Mouse (Mus musculus) heart, adult 9 months (tissue): Measurements from ENCODE around the gene Sephs2.
"Not testable (repeated sequence)": the region's sequence is repeated elsewhere in the genome, so short reads cannot be mapped to it uniquely, and the experiment has no call there.

Experiments
- DNase-seq, 2 experiments: peaks; one replicate each; pipeline ENCODE4 v3.0.0; 2022; ENCODE audit warnings: low spot score in 2 of 2

The Sephs2 gene

DNA sequence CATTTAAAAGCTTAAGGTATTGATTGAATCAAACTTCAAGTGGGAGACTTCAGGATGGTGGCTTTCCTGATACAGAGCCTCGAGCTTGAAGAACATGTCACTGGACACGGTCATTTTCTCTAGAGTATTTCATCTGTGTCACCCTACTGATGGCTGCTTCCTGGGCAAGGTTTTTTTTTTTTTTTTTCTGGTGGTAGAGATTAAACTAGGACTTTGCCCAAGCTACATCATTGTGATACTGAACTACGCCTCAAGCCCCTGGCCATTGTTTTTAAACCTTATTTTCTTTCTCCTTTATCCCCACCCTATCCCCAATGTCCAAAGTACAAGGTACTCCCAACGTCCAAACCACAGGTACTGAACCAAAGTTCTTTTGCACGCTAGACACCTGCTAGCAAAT, 3.2 kb downstream of the Sephs2 start:
- DNase-seq = no peak

DNA sequence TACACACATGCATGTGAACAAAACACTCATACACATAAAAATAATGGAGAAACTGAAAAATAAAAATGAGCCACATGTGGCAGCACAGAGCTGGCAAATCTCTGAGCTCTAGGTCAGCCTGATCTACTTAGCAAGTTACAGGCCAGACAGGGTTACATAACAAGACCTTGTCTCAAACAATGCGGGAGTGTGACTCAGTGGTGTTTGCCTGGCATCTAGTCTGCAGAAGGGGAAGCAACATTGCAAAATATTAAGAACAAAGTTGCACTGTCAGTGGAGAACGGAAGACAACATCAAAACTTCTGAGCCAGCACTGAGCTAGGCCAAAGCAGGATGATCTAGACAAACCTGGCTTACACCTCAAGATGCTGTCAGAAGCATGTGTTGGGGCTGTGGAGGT, 3.6 kb downstream of the Sephs2 start:
- DNase-seq = no peak

DNA sequence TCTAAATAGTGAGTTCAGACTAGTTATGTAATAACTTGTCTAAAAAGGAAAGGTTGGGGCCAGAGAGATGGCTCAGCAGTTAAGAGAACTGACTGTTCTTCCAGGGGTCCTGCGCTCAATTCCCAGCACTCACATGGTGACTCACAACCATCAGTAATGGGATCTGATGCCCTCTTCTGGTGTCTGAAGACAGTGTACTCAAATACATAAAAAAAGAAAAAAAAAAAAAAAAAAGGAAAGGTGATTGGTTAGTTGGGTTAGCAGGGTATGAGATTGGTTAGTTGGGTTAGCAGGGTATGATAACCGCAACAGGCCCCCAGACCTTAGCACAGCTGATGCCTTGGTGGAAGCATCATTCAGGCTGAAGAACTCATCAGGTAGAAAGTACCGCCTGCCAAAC, 10.3 kb downstream of the Sephs2 start:
- no peak for DNase-seq

GRCm38 (mm10) chr7:127262218-127262961, 11.5 kb downstream of the Sephs2 start:
- no peak for DNase-seq

DNA sequence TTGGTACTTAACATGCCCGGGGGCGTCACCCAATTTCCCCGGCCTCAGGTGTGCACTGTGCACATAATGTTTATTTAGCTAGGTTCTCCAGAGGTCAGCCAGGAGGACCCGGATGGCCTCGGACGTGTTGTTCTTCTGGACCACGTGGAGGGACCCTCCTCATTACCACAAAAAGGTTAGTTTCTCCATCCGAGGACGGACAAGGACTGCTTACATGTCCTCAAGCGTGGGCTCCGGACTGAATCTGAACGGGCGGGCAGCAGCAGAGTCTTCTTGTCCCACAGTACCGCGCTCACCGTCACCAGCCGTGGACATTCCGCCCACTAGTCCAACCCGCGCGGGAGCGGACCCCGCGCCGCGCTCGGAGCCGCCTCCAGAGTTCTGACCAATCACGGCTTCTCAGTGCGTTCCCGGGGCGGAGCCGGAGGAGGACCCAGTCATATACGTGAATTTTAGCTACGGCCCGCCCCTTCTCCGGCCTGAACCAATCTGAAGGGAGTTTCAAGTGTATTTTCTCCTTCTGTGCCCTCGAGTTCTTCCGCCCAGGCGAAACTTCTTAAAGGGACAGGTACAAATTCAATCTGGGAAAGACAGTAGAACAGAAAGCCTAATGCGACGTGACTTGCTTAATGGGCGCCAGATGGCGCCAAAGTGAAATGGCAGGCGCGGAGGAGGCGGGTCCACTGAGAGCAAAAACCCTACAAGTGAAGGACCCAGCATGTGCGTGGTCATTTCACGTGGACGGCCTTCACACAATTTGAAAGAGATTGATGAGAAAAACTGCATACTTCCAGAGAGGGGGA, 13.3 kb downstream of the Sephs2 start, which contains the start of gene Dctpp1:
Dctpp1 (minus strand) TSS at position 401 of the 803 bp plus-strand sequence.
- DNase-seq = peak; percentile 99

- DNase-seq = no peak
Measured at GRCm38 (mm10) chr7:127259186-127259905, 14.5 kb downstream of the Sephs2 start.

DNA sequence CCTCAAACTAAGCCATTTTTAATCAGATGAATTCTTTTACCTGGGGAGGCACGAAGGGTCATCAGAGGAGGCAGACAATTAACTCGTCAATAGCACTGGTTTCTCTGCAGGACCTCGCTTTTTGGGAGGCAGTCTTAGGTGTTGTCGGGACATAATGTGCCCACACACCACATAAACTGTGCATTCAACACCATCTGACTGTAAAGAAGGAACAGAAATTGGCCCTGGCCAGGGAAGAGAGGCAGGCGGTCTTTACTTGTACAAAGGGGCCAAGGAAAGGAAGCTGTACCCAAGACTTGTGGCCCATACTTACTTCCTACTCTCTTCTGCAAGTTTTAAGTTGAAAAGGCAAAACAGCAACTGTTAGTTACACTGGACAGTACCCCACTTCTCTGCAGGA, 17.3 kb downstream of the Sephs2 start:
- DNase-seq = no peak

DNA sequence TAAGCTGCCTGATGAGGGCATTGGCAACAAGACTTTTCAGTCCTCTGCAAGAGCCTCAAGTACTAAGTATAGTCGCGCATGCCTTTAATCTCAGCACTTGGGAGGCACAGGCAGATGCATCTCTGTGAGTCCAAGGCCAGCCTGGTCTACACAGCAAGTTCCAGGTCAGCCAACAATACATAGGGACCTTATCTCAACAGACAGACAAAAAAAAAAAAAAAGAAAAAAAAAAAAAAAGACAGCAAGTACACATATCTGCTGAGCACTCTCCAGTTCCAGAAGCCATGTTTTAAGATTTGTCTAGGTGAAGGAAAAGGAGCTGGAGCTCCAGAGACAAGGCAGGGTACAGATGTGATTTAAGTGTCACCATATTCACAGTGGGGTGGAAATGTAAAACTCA, 17.9 kb downstream of the Sephs2 start:
- DNase-seq = no peak

DNA sequence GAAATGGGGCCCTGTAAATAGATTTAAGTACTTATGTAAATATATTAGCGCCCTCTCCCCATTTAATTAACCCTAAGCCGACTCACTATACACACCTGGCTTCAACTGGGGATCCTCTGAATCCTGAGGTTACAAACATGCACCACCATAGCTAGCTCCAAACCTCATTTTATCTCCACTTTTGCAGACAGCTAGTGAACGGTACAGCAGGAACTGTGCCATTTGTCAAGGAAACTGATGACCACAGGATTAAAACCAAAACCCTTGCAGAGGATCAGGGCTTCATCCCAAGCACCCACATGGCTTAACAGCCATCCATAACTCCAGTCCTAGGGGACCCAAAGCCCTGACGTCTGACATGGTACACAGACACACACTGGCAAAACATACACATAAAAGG, 18.8 kb downstream of the Sephs2 start:
- no peak for DNase-seq

- DNase-seq = peak; percentile 93 to 94
Measured at GRCm38 (mm10) chr7:127253821-127254769, 19.8 kb downstream of the Sephs2 start.

DNA sequence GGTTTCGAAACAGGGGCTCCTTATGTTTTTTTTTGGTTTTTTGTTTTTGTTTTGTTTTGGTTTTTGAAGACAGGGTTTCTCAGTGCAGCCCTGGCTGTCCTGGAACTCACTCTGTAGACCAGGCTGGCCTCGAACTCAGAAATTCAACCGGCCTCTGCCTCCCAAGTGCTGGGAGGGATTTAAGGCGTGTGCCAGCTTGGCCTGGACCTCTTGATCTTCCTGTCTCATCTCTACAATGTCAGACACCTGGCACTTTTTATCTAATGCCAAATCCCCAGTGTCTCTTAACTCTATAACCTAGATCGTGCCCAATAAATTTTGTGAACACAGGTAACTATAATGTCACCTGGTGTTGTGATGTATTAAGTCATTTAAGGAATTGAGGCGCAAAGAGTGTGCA, 20.5 kb downstream of the Sephs2 start:
- no peak for DNase-seq

DNA sequence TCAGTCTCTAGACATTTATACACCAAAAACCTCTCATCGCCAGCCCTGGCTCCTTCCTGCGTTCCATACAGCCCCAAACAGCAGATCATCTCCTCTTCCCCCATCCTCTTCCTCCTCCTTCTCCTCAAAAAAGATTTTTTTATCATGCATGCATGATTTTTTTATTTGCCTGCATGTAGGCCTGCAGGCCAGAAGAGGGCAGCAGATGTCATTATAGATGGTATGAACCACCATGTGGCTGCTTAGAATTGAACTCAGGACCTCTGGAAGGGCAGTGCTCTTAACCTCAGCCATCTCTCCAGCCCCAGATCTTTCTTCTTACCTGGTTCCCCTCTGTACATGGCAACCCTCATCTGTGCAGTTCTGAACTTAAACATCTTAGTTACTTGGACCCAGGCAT, 21.4 kb downstream of the Sephs2 start:
- no peak for DNase-seq

GRCm38 (mm10) chr7:127250511-127250910, 23.3 kb downstream of the Sephs2 start:
- DNase-seq = not testable (repeated sequence)

DNA sequence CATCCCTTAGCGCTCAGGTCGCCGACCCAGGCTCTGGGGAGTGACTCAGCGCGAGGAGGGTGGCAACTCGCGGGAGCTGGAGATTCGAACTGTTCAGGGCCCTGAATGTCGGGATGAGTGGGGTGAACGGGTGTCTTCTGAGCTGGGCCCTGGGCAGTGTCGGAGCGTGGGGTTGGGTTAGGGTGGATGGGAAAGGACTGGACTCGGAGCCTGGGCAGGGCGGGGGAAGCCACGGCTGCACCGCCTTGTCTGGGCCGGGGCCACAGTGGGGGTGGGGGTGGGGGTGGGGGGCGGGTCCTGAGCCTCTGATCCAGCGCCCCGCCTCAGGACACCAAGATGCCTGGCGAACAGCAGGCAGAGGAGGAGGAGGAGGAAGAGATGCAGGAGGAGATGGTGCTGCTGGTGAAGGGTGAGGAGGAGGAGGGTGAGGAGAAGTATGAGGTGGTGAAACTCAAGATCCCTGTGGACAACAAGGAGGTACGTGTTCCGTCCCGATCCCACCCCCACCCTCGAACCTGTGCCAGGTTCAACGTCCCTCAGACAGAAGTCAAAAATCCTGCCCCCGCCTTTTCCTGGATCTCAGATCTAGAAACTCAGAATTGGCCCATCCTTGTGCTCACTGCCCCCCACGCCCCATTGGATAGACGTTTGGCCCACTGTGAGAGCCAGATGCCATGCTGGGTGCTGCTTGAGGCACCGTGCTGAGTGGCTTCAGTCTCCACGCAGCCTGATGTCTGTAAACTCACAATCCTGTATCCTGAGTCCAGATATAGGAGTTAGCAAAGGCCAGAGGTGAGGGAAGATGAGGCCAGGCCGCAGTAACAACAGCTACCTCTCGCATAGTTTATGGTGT, 29.0 kb downstream of the Sephs2 start:
- DNase-seq = no peak

DNA sequence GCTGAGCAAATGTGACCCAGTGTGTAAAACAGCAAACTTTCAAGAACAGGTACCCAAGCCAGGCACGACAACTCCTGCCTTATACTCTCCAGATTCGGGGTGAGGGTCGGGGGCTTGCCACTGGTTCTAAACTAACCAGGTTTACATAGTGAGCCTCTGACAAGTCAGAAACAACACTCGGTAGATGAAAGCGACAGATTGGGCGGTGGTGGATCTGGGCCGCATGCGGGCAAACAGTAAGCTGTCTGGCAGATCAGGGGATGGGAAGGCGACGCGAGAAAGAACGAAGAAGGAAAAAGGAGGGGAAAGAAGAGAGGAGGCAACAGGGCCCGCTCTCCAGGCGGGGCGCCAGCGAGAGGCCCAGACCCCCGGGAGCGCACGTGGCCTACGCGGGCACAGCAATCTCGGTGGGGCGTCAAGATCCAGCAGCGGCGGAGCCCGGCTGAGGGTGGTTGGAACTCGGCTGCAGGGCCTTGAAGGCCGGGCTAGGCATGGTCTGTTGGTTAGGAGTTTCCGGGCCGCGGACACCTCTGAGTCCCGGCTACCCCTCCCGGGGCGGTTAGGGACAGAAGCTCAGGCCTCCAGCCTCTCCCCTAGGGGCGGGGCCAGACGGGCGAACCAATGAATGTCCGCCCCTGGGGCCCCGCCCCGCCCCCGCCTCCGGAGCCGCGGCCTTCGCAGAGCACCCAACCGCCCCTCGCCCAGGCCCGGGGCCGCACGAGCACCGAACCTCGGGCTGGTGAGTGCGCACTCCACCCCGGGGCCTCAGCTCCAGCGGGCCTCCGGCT, 29.8 kb downstream of the Sephs2 start, which contains the start of gene Zfp771:
Zfp771 (plus strand) TSS at position 405 of the 788 bp plus-strand sequence.
- DNase-seq = peak; percentile 92 to 95

DNA sequence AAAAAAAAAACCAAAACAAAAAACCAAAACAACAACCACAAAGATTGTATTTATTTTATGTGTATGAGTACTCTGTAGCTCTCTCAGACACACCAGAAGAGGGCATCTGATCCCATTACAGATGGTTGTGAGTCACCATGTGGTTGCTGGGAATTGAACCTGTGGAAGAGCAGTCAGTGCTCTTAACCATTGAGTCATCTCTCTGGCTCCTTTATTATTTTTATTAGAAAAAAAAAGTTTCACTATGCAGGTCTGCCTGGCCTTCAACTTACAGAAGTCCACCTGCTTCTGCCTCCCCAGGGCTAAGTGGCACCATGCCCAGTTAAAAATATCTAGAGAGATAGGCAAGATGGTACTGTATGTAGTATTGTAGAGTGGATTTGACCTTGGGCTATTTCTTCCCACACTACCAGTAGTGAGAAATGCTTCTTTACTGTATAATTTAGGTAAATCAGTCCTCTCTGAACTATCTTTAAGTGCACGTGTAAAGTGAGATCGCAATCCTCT, 30.4 kb downstream of the Sephs2 start:
- no peak for DNase-seq

GRCm38 (mm10) chr7:127234777-127235176, 39.1 kb downstream of the Sephs2 start:
- no peak for DNase-seq

GRCm38 (mm10) chr7:127233765-127234164, 40.1 kb downstream of the Sephs2 start:
- DNase-seq = no peak

GRCm38 (mm10) chr7:127233368-127233749, 40.5 kb downstream of the Sephs2 start:
- DNase-seq = no peak
